Mouse (Mus musculus) forebrain, embryonic 14.5 days (tissue): ENCODE results near the gene Tsen54. TPM values are rescaled to one million over a fixed set of nuclear protein-coding genes. Genes with fewer than 3 reads are reported as not detected.
A peak's percentile ranks its signal among the peaks of the same experiment; 100 is the strongest.

Experiments
- ATAC-seq: fragments of 200-750 bp; cut with Nextera tagmentation; 2 replicates; pipeline ENCODE4 v1.8.0; 2017; ENCODE audit warnings: mild to moderate bottlenecking, moderate library complexity
- DNase-seq: peaks from one replicate; pipeline ENCODE4 v3.0.0-alpha.2; 2015; ENCODE audit warnings: low spot score
- H3K27ac ChIP-seq: fragments of 300-500 bp; sonication (generic); 2 replicates; pipeline ENCODE4 v1.5.1; 2014; ENCODE audit warnings: low read depth, mild to moderate bottlenecking, control low read depth, low read length, moderate library complexity
- H3K27me3 ChIP-seq: fragments of 300-500 bp; sonication (generic); replicated peaks from 2 replicates; pipeline ENCODE4 v1.6.1; 2014; ENCODE audit warnings: low read length, control low read depth, mixed read lengths; ENCODE audit not compliant: control insufficient read depth, insufficient read depth
- H3K36me3 ChIP-seq: fragments of 300-500 bp; sonication (generic); 2 replicates; pipeline ENCODE4 v1.6.1; 2014; ENCODE audit warnings: low read length, control low read depth; ENCODE audit not compliant: control insufficient read depth, insufficient read depth
- H3K4me1 ChIP-seq: fragments of 300-500 bp; sonication (generic); 2 replicates; pipeline ENCODE4 v1.6.1; 2014; ENCODE audit warnings: antibody characterized with exemption, low read length, control low read depth; ENCODE audit not compliant: control insufficient read depth, insufficient read depth
- H3K4me2 ChIP-seq: fragments of 300-500 bp; sonication (generic); 2 replicates; pipeline ENCODE4 v1.6.1; 2014; ENCODE audit warnings: mild to moderate bottlenecking, control low read depth, low read length
- H3K4me3 ChIP-seq: fragments of 300-500 bp; sonication (generic); 2 replicates; pipeline ENCODE4 v1.5.1; 2014; ENCODE audit warnings: low read depth, low read length, control low read depth
- H3K9ac ChIP-seq: fragments of 300-500 bp; sonication (generic); 2 replicates; pipeline ENCODE4 v1.6.1; 2014; ENCODE audit warnings: mild to moderate bottlenecking, low read length, control low read depth, moderate library complexity
- H3K9me3 ChIP-seq: fragments of 300-500 bp; sonication (generic); replicated peaks from 2 replicates; pipeline ENCODE4 v1.6.1; 2016; ENCODE audit warnings: low read length, control low read depth, mixed read lengths; ENCODE audit not compliant: control insufficient read depth
- WGBS: fragments of 180-500 bp; shearing (Covaris S2); extraction: QIAGEN DNeasy Blood & Tissue Kit; methylation state at CpG from one replicate; pipeline ENCODE4 v1.1.7; 2014; 5-methylcytosine and 5-hydroxymethylcytosine counted together
- polyA plus RNA-seq: library from polyadenylated mRNA; unstranded; fragments of >200 nt; fragmentation: Nextera tagmentation; extraction: Ambion mirVana; gene quantifications from 2 replicates; pipeline ENCODE4 v1.2.1, GENCODE M21; 2014

Gene Tsen54
- polyA plus RNA-seq, 1 experiment from 2014 or later, result 15.2 TPM

- peaks cover 9% of the 10 kb centered on the region for H3K4me1 ChIP-seq
- H3K36me3 ChIP-seq, result peaks cover 47% of the 10 kb centered on the region
- H3K9me3 ChIP-seq, result no peaks in the 10 kb centered on the region
- no peak overlapping the region for H3K27ac ChIP-seq
- H3K4me3 ChIP-seq, result no peak overlapping the region
- 78% methylated on average over 4 of the region's 4 CpGs for WGBS
- DNase-seq (no peak), ATAC-seq (no peak)
- H3K27me3 ChIP-seq, result peaks cover 24% of the 10 kb centered on the region
- no peak overlapping the region for H3K9ac ChIP-seq
- H3K4me2 ChIP-seq, result no peak overlapping the region
These were observed 6.5 kb downstream of the Tsen54 start for GRCm38 (mm10) chr11:115821001-115821400.

DNA sequence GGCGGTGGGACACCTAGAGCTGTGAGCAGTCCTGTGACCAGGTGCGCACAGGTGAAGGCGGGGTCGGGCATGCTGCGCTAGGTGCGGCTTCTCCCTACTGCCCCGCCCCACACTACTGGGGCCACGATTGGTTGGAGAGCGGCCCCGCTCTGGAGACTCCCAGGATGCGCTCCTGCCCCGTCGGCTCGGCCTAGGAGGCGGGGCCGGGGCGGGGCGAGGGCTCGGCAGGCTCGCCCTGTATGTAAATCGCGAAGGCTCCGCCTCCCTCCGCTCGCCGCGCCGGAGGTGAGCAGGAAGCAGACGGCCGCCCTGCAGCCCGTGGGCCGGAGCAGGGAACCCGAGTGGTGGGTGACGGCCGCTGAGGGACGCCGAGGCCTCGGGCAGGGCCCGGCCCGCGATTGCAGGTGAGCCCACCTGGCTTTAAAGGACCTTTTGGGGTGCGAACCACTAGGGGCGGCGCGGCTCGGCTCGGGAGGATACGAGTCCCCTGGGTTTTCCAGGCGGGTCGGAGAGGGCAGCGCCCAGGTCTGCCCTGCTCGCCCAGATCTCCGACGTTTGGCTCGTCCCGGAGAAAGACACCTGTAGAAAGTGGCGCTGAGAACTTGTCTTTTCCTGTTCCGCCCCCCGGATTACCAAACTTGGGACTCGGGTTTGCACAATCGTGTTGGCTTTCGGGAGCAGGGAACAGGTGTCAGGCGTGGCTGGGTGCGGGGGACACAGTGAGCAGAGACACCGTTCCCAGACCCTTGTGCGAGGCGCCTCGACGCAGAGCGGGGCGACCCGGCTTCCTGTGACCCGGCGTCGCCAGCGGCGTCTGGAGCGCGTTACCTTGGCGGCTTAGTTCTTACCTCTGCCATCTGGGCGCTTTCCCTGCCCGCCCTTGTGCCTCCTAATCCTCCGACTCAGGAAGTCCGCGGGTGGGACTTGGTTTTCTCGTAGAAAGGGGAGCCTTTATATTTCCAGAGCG is 9.5 kb downstream of the Tsen54 start, which contains the start of gene Llgl2:
Gene Llgl2, plus strand, starts transcription at position 276 of the 967 bp plus-strand sequence.
- no peak within 1 kb of the TSS for H3K27ac ChIP-seq
- under 1% methylated on average over 87 of the region's 87 CpGs for WGBS
- peak within 1 kb of the TSS; percentile 95 for H3K4me2 ChIP-seq
- H3K4me1 ChIP-seq, result peaks cover 8% of the 10 kb centered on the region; the same call in 1 of the 2 replicates
- peak within 1 kb of the TSS; percentile 63 for H3K9ac ChIP-seq
- H3K9me3 ChIP-seq, result no peaks in the 10 kb centered on the region
- ATAC-seq, result peak; percentile 96
- H3K36me3 ChIP-seq, result peaks cover 36% of the 10 kb centered on the region
- DNase-seq, result peak; percentile 85
- H3K27me3 ChIP-seq, result peaks cover 30% of the 10 kb centered on the region
- peak within 1 kb of the TSS; percentile 55 for H3K4me3 ChIP-seq

GRCm38 (mm10) chr11:115824813-115825212 is 10.3 kb downstream of the Tsen54 start:
- H3K27ac ChIP-seq, result no peak overlapping the region
- WGBS, result 15% methylated on average over 11 of the region's 11 CpGs
- H3K4me2 ChIP-seq, result peak overlapping the region; percentile 95
- no peak for DNase-seq
- peaks cover 30% of the 10 kb centered on the region for H3K27me3 ChIP-seq
- no peak for ATAC-seq
- no peaks in the 10 kb centered on the region for H3K9me3 ChIP-seq
- no peak overlapping the region for H3K9ac ChIP-seq
- H3K4me3 ChIP-seq, result peak overlapping the region; percentile 55
- H3K36me3 ChIP-seq, result peaks cover 31% of the 10 kb centered on the region
- H3K4me1 ChIP-seq, result peaks cover 8% of the 10 kb centered on the region; the same call in 1 of the 2 replicates

DNA sequence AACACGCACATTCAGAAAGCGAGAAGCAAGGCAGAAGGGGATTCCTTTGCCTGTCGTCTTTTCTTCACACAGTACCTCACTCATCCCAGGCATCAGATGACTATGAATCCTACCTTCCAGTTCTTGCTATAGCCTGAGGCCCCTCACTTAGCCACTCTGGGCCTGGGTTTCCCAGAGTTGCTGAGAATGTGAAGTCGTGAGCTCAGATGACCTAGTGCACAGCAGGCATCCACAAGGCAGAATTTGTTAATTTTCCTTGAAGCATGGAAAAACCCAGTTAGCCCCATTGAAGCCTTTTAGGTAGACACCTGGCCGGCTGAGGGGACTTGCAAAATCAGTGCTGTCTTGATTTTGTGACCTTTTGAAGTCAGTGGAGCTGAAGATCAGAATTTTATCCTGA is 12.0 kb downstream of the Tsen54 start:
- Histone ChIP-seq H3K9ac (no peak overlapping the region), H3K4me1 (peaks cover 8% of the 10 kb centered on the region; the same call in 1 of the 2 replicates), H3K27ac (no peak overlapping the region), H3K9me3 (no peaks in the 10 kb centered on the region), H3K36me3 (peaks cover 14% of the 10 kb centered on the region), H3K4me2 (no peak overlapping the region), H3K27me3 (peaks cover 35% of the 10 kb centered on the region), H3K4me3 (no peak overlapping the region)
- DNase-seq (no peak), ATAC-seq (no peak)
- WGBS, result 39% methylated on average over 5 of the region's 5 CpGs

DNA sequence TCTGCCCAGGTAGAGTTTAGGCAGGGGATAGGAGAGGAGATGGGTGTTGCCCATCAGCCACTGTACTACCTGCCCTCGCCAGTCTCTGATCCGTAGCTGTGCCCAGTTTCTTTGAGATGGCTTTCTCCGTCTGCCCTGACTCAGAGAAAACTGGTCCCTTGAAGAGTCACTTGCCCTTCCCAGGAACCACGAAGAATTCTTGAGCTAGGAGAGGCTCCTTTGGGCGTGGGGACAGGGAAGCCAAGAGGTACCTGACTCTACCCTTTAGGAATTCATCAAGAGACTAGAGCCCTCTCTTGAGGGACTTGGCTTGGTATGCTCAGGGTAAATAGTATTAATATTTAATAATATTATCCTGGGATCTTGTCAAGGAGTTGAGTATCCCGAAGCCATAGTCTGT is 13.1 kb downstream of the Tsen54 start:
- peaks cover 8% of the 10 kb centered on the region; the same call in 1 of the 2 replicates for H3K4me1 ChIP-seq
- no peaks in the 10 kb centered on the region for H3K9me3 ChIP-seq
- no peak overlapping the region for H3K4me3 ChIP-seq
- 84% methylated on average over 6 of the region's 6 CpGs for WGBS
- H3K4me2 ChIP-seq, result no peak overlapping the region
- H3K36me3 ChIP-seq, result peaks cover 3% of the 10 kb centered on the region
- ATAC-seq (no peak), DNase-seq (no peak)
- no peak overlapping the region for H3K9ac ChIP-seq
- H3K27me3 ChIP-seq, result peaks cover 35% of the 10 kb centered on the region
- no peak overlapping the region for H3K27ac ChIP-seq

DNA sequence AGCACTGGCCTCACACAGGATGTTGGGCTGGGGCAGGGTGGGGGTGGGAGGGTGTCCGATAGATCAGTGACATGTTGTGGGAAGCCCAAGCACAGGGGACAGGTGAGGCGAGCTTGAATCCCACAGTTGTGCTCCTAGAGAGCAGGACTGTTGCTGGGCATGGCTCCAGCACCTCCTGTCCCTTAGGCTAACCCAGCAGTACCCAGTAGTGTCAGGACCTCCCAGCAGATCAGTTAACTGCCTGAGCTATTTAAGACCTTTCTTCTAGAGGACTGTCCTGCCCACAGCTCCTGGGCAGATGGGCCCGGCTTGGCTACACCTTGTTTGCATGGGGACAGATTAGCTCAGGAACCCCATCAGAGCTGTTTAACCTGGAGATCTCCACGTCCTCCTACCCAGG is 14.5 kb downstream of the Tsen54 start:
- H3K9me3 ChIP-seq, result no peaks in the 10 kb centered on the region
- no peak overlapping the region for H3K27ac ChIP-seq
- H3K4me1 ChIP-seq, result peaks cover 5% of the 10 kb centered on the region; the same call in 1 of the 2 replicates
- H3K4me2 ChIP-seq, result no peak overlapping the region
- ATAC-seq (no peak), DNase-seq (no peak)
- 73% methylated on average over 4 of the region's 4 CpGs for WGBS
- H3K9ac ChIP-seq, result no peak overlapping the region
- H3K4me3 ChIP-seq, result no peak overlapping the region
- H3K36me3 ChIP-seq, result no peaks in the 10 kb centered on the region
- H3K27me3 ChIP-seq, result peaks cover 30% of the 10 kb centered on the region

DNA sequence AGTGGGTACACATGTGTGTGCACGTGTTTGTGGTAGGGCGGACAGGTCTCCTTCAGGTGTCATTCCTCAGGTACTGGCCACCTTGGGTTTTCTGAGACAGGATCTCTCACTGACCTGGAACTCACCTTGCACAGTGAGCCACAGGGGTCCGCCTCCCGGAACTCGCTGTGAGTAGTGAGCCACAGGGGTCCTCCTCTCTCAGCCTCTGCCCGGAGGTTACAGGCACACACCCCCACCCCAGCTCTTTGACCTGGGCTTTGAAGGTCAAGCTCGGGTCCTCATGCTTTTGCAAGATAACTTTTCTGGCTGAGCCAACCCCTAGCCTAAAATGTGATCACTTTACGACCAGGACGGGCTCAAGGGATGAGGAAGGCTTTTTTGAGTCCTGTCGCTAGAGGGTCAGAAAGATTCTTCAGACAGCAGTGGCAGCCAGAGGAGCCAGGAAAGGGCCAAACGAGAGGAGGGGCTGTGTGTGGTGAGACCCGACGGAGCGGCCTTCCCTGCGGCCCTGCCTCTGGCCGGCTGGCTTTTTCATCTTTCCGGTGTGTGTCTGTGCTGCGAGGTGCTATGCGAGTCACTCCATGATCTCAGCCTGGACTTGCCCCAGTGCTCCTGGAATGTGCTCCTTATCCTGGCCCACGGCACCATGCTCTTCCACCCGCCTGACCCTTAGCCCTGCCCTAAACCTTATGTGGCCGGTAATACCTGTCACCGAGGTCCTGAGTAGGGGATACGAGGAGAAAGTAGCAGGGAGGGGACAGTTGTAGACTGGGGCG is 16.2 kb downstream of the Tsen54 start:
- Histone ChIP-seq H3K9me3 (no peaks in the 10 kb centered on the region), H3K27me3 (peaks cover 13% of the 10 kb centered on the region), H3K27ac (no peak overlapping the region)

DNA sequence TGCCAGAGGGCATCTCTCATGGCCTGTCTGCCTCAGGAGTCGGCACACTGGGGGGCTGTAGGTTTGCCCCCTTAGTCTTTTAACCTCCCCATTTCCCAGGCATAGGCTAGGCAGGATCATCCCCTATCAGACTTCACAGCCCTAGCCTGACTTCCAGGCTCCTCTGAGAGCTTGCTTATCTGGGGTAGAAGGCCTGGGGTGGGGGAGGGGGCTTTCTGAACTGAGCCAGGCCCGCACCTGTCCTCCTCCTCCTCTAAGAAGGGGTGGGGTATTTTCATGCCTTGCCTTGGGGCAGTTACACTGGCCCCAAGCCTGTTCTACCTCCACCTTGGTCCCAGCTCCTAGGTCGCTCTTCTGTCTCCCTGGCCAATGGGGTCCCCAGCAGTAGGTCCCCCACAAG is 17.0 kb downstream of the Tsen54 start:
- Histone ChIP-seq H3K27ac (no peak overlapping the region), H3K4me3 (no peak overlapping the region), H3K4me2 (no peak overlapping the region), H3K27me3 (peaks cover 7% of the 10 kb centered on the region), H3K9me3 (no peaks in the 10 kb centered on the region), H3K36me3 (no peaks in the 10 kb centered on the region), H3K9ac (no peak overlapping the region), H3K4me1 (no peaks in the 10 kb centered on the region)
- WGBS, result 42% methylated on average over 3 of the region's 3 CpGs
- ATAC-seq, result no peak
- no peak for DNase-seq

More for the DNA sequence above, 16.2 kb downstream of the Tsen54 start:
- ATAC-seq (no peak), DNase-seq (no peak)
- Histone ChIP-seq H3K4me3 (no peak overlapping the region), H3K9ac (no peak overlapping the region), H3K36me3 (no peaks in the 10 kb centered on the region), H3K4me1 (no peaks in the 10 kb centered on the region), H3K4me2 (no peak overlapping the region)
- WGBS, result 25% methylated on average over 25 of the region's 25 CpGs
